Mouse (Mus musculus): ENCODE data around the gene Tmod3. TPM values are rescaled to one million over a fixed set of nuclear protein-coding genes. Genes with fewer than 3 reads are reported as not detected.

Tmod3 gene
- polyA plus RNA-seq, 1 experiment from 2014 or later, result 154 TPM

- Histone ChIP-seq H3K4me3 (no peak overlapping the region), H3K4me2 (no peak overlapping the region), H3K4me1 (no peaks in the 10 kb centered on the region), H3K27me3 (no peaks in the 10 kb centered on the region), H3K36me3 (peaks cover 13% of the 10 kb centered on the region; the same call in 1 of the 2 replicates), H3K9me3 (no peaks in the 10 kb centered on the region), H3K9ac (no peak overlapping the region), H3K27ac (no peak overlapping the region)
- ATAC-seq (ENCODE audit: insufficient number of reproducible peaks, low FRiP score, low TSS enrichment, low read depth), result no peak
- 71% methylated on average over 5 of the region's 5 CpGs for WGBS
These were observed 11.8 kb upstream of the Tmod3 start for GRCm38 (mm10) chr9:75571036-75571942.

- ATAC-seq (ENCODE audit: insufficient number of reproducible peaks, low FRiP score, low TSS enrichment, low read depth), result no peak
- H3K27me3 ChIP-seq, result no peaks in the 10 kb centered on the region
- H3K4me1 ChIP-seq, result 0 out of 2 replicates have a peak, but pooled peaks cover 3% of the 10 kb centered on the region
- H3K36me3 ChIP-seq, result no peaks in the 10 kb centered on the region
- H3K4me2 ChIP-seq, result no peak overlapping the region
- no peaks in the 10 kb centered on the region for H3K9me3 ChIP-seq
- no peak overlapping the region for H3K9ac ChIP-seq
- H3K27ac ChIP-seq, result no peak overlapping the region
- 85% methylated on average over 6 of the region's 6 CpGs for WGBS
- H3K4me3 ChIP-seq, result no peak overlapping the region
These were observed 8.9 kb upstream of the Tmod3 start for GRCm38 (mm10) chr9:75568399-75568798.

GRCm38 (mm10) chr9:75564892-75565291 lies 5.4 kb upstream of the Tmod3 start:
- Histone ChIP-seq H3K27ac (no peak overlapping the region), H3K27me3 (no peaks in the 10 kb centered on the region), H3K4me3 (no peak overlapping the region), H3K36me3 (no peaks in the 10 kb centered on the region), H3K9ac (no peak overlapping the region), H3K4me1 (0 out of 2 replicates have a peak, but pooled peaks cover 3% of the 10 kb centered on the region), H3K4me2 (no peak overlapping the region), H3K9me3 (no peaks in the 10 kb centered on the region)
- no peak for ATAC-seq (ENCODE audit: insufficient number of reproducible peaks, low FRiP score, low TSS enrichment, low read depth)
- 89% methylated on average over 6 of the region's 6 CpGs for WGBS

- 51% methylated on average over 6 of the region's 6 CpGs for WGBS
- Histone ChIP-seq H3K9me3 (no peaks in the 10 kb centered on the region), H3K9ac (no peak overlapping the region), H3K4me3 (no peak overlapping the region), H3K36me3 (no peaks in the 10 kb centered on the region), H3K27me3 (no peaks in the 10 kb centered on the region), H3K4me2 (no peak overlapping the region), H3K27ac (no peak overlapping the region), H3K4me1 (0 out of 2 replicates have a peak, but pooled peaks cover 3% of the 10 kb centered on the region)
- no peak for ATAC-seq (ENCODE audit: insufficient number of reproducible peaks, low FRiP score, low TSS enrichment, low read depth)
These were observed 4.2 kb upstream of the Tmod3 start for GRCm38 (mm10) chr9:75563622-75564021.

- H3K9ac ChIP-seq, result no peak overlapping the region
- WGBS, result 42% methylated on average over 2 of the region's 2 CpGs
- ATAC-seq (ENCODE audit: insufficient number of reproducible peaks, low FRiP score, low TSS enrichment, low read depth), result no peak
- H3K9me3 ChIP-seq, result no peaks in the 10 kb centered on the region
- H3K4me1 ChIP-seq, result 0 out of 2 replicates have a peak, but pooled peaks cover 3% of the 10 kb centered on the region
- H3K27ac ChIP-seq, result no peak overlapping the region
- H3K4me2 ChIP-seq, result no peak overlapping the region
- H3K27me3 ChIP-seq, result no peaks in the 10 kb centered on the region
- no peaks in the 10 kb centered on the region for H3K36me3 ChIP-seq
- H3K4me3 ChIP-seq, result no peak overlapping the region
These were observed 3.7 kb upstream of the Tmod3 start for GRCm38 (mm10) chr9:75563176-75563575.

GRCm38 (mm10) chr9:75561040-75561669 lies 1.7 kb upstream of the Tmod3 start:
- H3K4me1 ChIP-seq, result peaks cover 9% of the 10 kb centered on the region
- H3K4me3 ChIP-seq, result no peak overlapping the region
- no peak overlapping the region for H3K4me2 ChIP-seq
- H3K27me3 ChIP-seq, result no peaks in the 10 kb centered on the region
- H3K9me3 ChIP-seq, result no peaks in the 10 kb centered on the region
- 84% methylated on average over 13 of the region's 13 CpGs for WGBS
- H3K9ac ChIP-seq, result no peak overlapping the region
- no peak overlapping the region for H3K27ac ChIP-seq
- H3K36me3 ChIP-seq, result no peaks in the 10 kb centered on the region
- no peak for ATAC-seq (ENCODE audit: insufficient number of reproducible peaks, low FRiP score, low TSS enrichment, low read depth)

- no peaks in the 10 kb centered on the region for H3K27me3 ChIP-seq
- H3K36me3 ChIP-seq, result no peaks in the 10 kb centered on the region
- ATAC-seq (ENCODE audit: insufficient number of reproducible peaks, low FRiP score, low TSS enrichment, low read depth), result no peak
- H3K4me2 ChIP-seq, result no peak overlapping the region
- H3K4me3 ChIP-seq, result no peak overlapping the region
- H3K9ac ChIP-seq, result no peak overlapping the region
- no peak overlapping the region for H3K27ac ChIP-seq
- H3K9me3 ChIP-seq, result no peaks in the 10 kb centered on the region
- peaks cover 9% of the 10 kb centered on the region for H3K4me1 ChIP-seq
These were observed 896 bp upstream of the Tmod3 start for GRCm38 (mm10) chr9:75560353-75560752.

GRCm38 (mm10) chr9:75558812-75559511 lies 495 bp downstream of the Tmod3 start:
- under 1% methylated on average over 47 of the region's 47 CpGs for WGBS
- Histone ChIP-seq H3K9me3 (no peaks in the 10 kb centered on the region), H3K4me2 (peak overlapping the region; percentile 61), H3K27ac (peak overlapping the region; percentile 89), H3K27me3 (no peaks in the 10 kb centered on the region), H3K36me3 (no peaks in the 10 kb centered on the region), H3K4me1 (peaks cover 9% of the 10 kb centered on the region), H3K4me3 (peak overlapping the region; percentile 95), H3K9ac (peak overlapping the region; percentile 82)
- ATAC-seq (ENCODE audit: insufficient number of reproducible peaks, low FRiP score, low TSS enrichment, low read depth), result peak; percentile 83

- Histone ChIP-seq H3K9me3 (no peaks in the 10 kb centered on the region), H3K9ac (peak overlapping the region; percentile 82; the same call in 1 of the 2 replicates), H3K27ac (0 out of 2 replicates have a peak overlapping the region, but pooled peaks have one; percentile 89), H3K4me3 (peak overlapping the region; percentile 95), H3K27me3 (no peaks in the 10 kb centered on the region), H3K4me1 (peaks cover 10% of the 10 kb centered on the region), H3K36me3 (no peaks in the 10 kb centered on the region), H3K4me2 (peak overlapping the region; percentile 61)
- ATAC-seq (ENCODE audit: insufficient number of reproducible peaks, low FRiP score, low TSS enrichment, low read depth), result no peak
- WGBS, result 3% methylated on average over 3 of the region's 3 CpGs
These were observed 1.1 kb downstream of the Tmod3 start for GRCm38 (mm10) chr9:75558360-75558759.

- Histone ChIP-seq H3K4me1 (peaks cover 20% of the 10 kb centered on the region), H3K9me3 (no peaks in the 10 kb centered on the region), H3K9ac (no peak overlapping the region), H3K27ac (no peak overlapping the region), H3K4me2 (no peak overlapping the region), H3K27me3 (no peaks in the 10 kb centered on the region), H3K4me3 (no peak overlapping the region), H3K36me3 (no peaks in the 10 kb centered on the region)
- ATAC-seq (ENCODE audit: insufficient number of reproducible peaks, low FRiP score, low TSS enrichment, low read depth), result no peak
- 61% methylated on average over 4 of the region's 4 CpGs for WGBS
These were observed 5.7 kb downstream of the Tmod3 start for GRCm38 (mm10) chr9:75553719-75554118.

GRCm38 (mm10) chr9:75551342-75551741 lies 8.1 kb downstream of the Tmod3 start:
- no peaks in the 10 kb centered on the region for H3K27me3 ChIP-seq
- H3K9me3 ChIP-seq, result no peaks in the 10 kb centered on the region
- no peak overlapping the region for H3K4me2 ChIP-seq
- no peak for ATAC-seq (ENCODE audit: insufficient number of reproducible peaks, low FRiP score, low TSS enrichment, low read depth)
- H3K9ac ChIP-seq, result no peak overlapping the region
- H3K4me3 ChIP-seq, result no peak overlapping the region
- H3K4me1 ChIP-seq, result peaks cover 20% of the 10 kb centered on the region
- H3K27ac ChIP-seq, result no peak overlapping the region
- WGBS, result 24% methylated on average over 5 of the region's 5 CpGs
- H3K36me3 ChIP-seq, result no peaks in the 10 kb centered on the region
